In the genomic region with DNA sequence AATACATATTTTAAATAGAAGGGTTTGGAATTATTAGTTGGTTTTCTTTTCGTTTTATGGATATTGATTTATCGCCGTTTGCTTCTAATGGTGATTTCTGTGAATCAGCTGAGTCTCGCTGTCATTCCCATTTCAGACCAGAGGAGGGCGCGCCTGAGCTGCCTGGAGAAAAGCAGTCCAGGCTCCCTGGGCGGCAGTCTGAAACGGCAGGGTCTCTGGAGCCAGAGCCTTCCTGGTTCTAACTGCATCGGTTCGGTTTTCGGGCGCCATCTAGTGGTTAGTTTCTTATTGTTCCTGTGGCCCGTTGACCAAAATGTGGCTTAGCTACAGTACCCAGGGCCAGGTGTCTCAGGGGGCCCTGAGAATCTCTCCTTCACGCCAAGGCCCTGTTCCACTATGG, we compare ENCODE assay signal across 7 mouse cellular contexts. TPM values are rescaled to one million over a fixed set of nuclear protein-coding genes. Genes with fewer than 3 reads are reported as not detected.
DNase-seq lines count a peak whose midpoint lies in the region; ATAC-seq and TF ChIP-seq lines count a peak whose summit lies in the region.

No protein-coding gene starts in this region.

- intact Hi-C loops in left cerebral cortex, postnatal 36 days (cut with DNase I) = loop anchor here (2.0 kb wide), 1 partner anchor 456 kb away; no protein-coding TSS in a partner anchor

- peak; percentile 95 for DNase-seq in adrenal gland, postnatal 14 days
- DNase-seq in embryonic facial prominence, embryonic 11.5 days (ENCODE audit: low spot score) = peak; percentile 98
- DNase-seq in left cerebral cortex, postnatal 36 days (ENCODE audit: low spot score in 2 of 2) = peak; percentile 84 to 89
- DNase-seq in skeletal muscle tissue, adult 2 months (ENCODE audit: low read depth, low spot score) = peak; percentile 92

- TF ChIP-seq CTCF in intestine, postnatal 0 days (IDR thresholded peaks at IDR 0.05; ENCODE audit: low read depth) = peak; percentile 99

- no peaks in the 10 kb centered on the region for H3K4me1 ChIP-seq in embryonic facial prominence, embryonic 11.5 days (ENCODE audit: control insufficient read depth, insufficient read depth, low read length)
- 0 out of 2 replicates have a peak, but pooled peaks cover 2% of the 10 kb centered on the region for H3K4me1 ChIP-seq in intestine, postnatal 0 days (replicated peaks; ENCODE audit: control insufficient read depth, insufficient read depth, low read length)
- no peaks in the 10 kb centered on the region for H3K4me1 ChIP-seq in midbrain, embryonic 12.5 days

- no peak overlapping the region for H3K27ac ChIP-seq in embryonic facial prominence, embryonic 11.5 days (replicated peaks; ENCODE audit: low read depth, low read length)
- H3K27ac ChIP-seq in intestine, postnatal 0 days (ENCODE audit: low read depth, low read length) = no peak overlapping the region
- no peak overlapping the region for H3K27ac ChIP-seq in midbrain, embryonic 12.5 days (replicated peaks)

- no peak overlapping the region for H3K9ac ChIP-seq in embryonic facial prominence, embryonic 11.5 days (replicated peaks; ENCODE audit: low read length)
- no peak overlapping the region for H3K9ac ChIP-seq in intestine, postnatal 0 days (ENCODE audit: low read depth, low read length)
- no peak overlapping the region for H3K9ac ChIP-seq in midbrain, embryonic 12.5 days (replicated peaks)

- H3K4me3 ChIP-seq in embryonic facial prominence, embryonic 11.5 days (ENCODE audit: low read depth, low read length) = no peak overlapping the region
- no peak overlapping the region for H3K4me3 ChIP-seq in intestine, postnatal 0 days (ENCODE audit: low read depth, low read length)
- H3K4me3 ChIP-seq in midbrain, embryonic 12.5 days = no peak overlapping the region

- no peak overlapping the region for H3K4me2 ChIP-seq in embryonic facial prominence, embryonic 11.5 days (ENCODE audit: low read depth, low read length)
- H3K4me2 ChIP-seq in intestine, postnatal 0 days (replicated peaks; ENCODE audit: low read depth) = no peak overlapping the region
- H3K4me2 ChIP-seq in midbrain, embryonic 12.5 days (replicated peaks) = no peak overlapping the region

- ATAC-seq in embryonic facial prominence, embryonic 11.5 days (replicated peaks; ENCODE audit: insufficient number of reproducible peaks, low FRiP score, low TSS enrichment, low read depth) = peak; percentile 72
- ATAC-seq in granulocyte monocyte progenitor cell, adult 5-6 weeks (replicated peaks; ENCODE audit: poor library complexity, severe bottlenecking) = peak; percentile 90
- peak; percentile 71 for ATAC-seq in intestine, postnatal 0 days
- peak; percentile 85 for ATAC-seq in midbrain, embryonic 12.5 days (ENCODE audit: low FRiP score, low read depth)

- 7% methylated on average over 14 of the region's 14 CpGs for WGBS in embryonic facial prominence, embryonic 11.5 days
- WGBS in intestine, postnatal 0 days = 3% methylated on average over 14 of the region's 14 CpGs
- WGBS in midbrain, embryonic 12.5 days = 5% methylated on average over 14 of the region's 14 CpGs

- H3K9me3 ChIP-seq in embryonic facial prominence, embryonic 11.5 days (replicated peaks; ENCODE audit: control insufficient read depth, low read length) = no peaks in the 10 kb centered on the region
- H3K9me3 ChIP-seq in intestine, postnatal 0 days (ENCODE audit: control insufficient read depth) = no peaks in the 10 kb centered on the region
- H3K9me3 ChIP-seq in midbrain, embryonic 12.5 days = no peaks in the 10 kb centered on the region

- no peaks in the 10 kb centered on the region; the same call in 1 of the 2 replicates for H3K36me3 ChIP-seq in embryonic facial prominence, embryonic 11.5 days (replicated peaks; ENCODE audit: control insufficient read depth, insufficient read depth, low read depth, low read length)
- no peaks in the 10 kb centered on the region; the same call in 1 of the 2 replicates for H3K36me3 ChIP-seq in intestine, postnatal 0 days (ENCODE audit: control insufficient read depth, insufficient read depth)
- 0 out of 2 replicates have a peak, but pooled peaks cover 2% of the 10 kb centered on the region for H3K36me3 ChIP-seq in midbrain, embryonic 12.5 days

- no peaks in the 10 kb centered on the region for H3K27me3 ChIP-seq in embryonic facial prominence, embryonic 11.5 days (ENCODE audit: control insufficient read depth, insufficient read depth, low read length)
- H3K27me3 ChIP-seq in intestine, postnatal 0 days (replicated peaks; ENCODE audit: control insufficient read depth, insufficient read depth, low read length) = no peaks in the 10 kb centered on the region
- H3K27me3 ChIP-seq in midbrain, embryonic 12.5 days = peaks cover 7% of the 10 kb centered on the region; the same call in 1 of the 2 replicates

RNA-seq across cellular contexts. Expression of a gene that starts 7.8 kb away (rescaled TPM):
- total RNA-seq in adrenal gland, postnatal 14 days (2021) = 14.3 and 20.7 TPM in 2 replicates
- polyA plus RNA-seq in embryonic facial prominence, embryonic 11.5 days (2014; fragmentation: Nextera tagmentation; extraction: Ambion mirVana) = 7.0 and 8.2 TPM in 2 replicates
- total RNA-seq in granulocyte monocyte progenitor cell, adult 5-6 weeks (2014; fragmentation: Nextera tagmentation) = 42.0 and 51.0 TPM in 2 replicates
- 12.5 and 15.2 TPM in 2 replicates for total RNA-seq in granulocyte monocyte progenitor cell, adult 5-6 weeks (2017)
- polyA plus RNA-seq in intestine, postnatal 0 days (2015; fragmentation: Nextera tagmentation; extraction: Ambion mirVana) = 6.3 and 7.9 TPM in 2 replicates
- 10 to 100 TPM; 15.5 to 18.4 TPM for total RNA-seq in left cerebral cortex, postnatal 36 days (2021)
- 12.0 TPM in 2 replicates for polyA plus RNA-seq in midbrain, embryonic 12.5 days (2016; fragmentation: Nextera tagmentation; extraction: Ambion mirVana)
